Mouse (Mus musculus): Measurements from ENCODE around the gene Gm20538.
A peak's percentile ranks its signal among the peaks of the same experiment; 100 is the strongest.

The Gm20538 gene

DNA sequence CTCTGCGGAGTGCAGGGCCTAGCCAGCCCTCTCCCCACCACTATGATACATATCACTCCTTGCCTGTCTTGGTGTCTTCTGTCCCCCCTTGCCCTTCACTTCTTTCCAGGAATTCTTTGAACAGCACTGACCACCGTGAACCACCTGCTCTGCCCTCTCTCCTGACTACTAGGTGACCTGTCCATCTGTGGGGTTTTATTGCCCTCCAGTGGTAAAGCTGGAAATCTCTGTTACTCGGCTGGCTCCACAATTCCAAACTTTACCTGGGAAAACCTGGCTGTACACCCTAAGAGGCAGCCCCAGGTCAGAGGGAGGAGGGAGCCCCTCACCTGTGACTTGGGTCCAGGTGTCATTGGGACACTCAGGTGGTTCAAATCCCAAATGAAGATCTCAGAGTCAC lies 17.3 kb downstream of the Gm20538 start:
- no peak for DNase-seq (ENCODE audit: low read depth, low spot score)

DNA sequence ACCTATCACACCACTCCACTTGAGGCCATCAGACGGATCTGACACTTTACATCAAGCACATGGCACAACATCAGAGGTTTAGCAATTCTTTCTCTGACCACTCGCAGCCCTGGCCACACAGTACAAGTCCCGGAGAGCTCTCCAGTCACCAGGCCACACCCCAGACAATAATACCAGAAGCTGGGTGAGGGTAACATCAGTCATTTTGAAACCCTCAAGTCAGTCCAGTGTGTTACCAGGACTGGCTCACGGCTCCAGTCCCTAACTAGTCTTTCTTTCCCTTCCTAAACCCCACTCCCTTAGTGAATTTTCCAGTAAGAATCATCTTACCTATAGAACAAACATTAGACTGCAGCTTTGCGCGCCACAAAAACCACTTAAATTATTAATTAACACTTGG lies 22.6 kb downstream of the Gm20538 start:
- DNase-seq (ENCODE audit: low read depth, low spot score): no peak

DNA sequence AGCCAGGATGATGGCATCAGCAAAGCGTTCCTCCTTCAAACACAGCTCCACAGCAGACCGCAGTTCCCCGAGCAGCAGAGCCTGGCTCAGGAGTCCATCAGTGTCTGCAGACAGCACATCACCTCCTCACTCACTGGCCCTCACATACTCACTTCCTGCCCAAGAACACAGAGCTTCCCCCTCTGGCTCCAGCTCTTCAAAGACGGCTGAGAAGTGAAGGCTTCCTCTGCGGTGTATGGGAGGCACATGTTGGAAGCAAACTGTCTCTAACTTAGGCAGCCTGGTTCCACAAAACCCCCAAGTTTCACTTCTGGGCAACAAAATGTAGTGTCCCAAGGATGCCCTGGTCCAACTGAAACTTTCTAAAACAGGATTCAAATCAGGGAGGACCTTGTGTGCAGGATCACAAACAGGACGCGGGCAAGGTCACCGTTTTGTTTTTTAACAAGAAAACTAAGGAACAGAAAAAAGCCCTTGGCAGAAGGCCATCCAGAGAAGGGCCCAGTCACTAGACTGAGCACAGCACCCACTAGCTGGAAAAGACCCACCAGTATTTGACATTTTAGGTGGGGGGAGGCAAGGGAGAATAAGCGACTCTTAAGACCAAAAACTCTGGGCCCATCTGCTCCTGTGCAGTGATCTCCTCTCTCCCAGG lies 27.0 kb downstream of the Gm20538 start:
- no peak for DNase-seq (ENCODE audit: low read depth, low spot score)

DNA sequence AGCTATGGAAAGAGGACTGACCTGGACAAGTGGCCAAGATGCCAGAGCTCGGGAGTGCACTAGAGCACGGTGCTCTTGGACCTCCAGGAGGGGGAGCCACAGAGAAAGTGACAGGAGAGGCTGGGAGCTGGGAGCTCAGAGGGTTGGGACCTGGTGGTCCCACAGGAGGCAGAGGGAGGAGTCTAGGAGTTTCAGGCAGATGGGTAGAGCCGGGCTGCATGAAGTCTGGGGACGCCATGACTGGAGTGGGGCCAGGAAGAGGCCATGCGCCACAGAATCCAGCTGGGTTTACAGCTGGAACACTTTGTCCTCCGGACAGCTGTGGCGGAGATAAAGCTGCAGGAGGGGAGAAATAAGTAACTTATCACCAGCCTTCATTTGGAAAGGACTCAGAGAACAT lies 33.5 kb downstream of the Gm20538 start:
- DNase-seq (ENCODE audit: low read depth, low spot score): no peak

DNA sequence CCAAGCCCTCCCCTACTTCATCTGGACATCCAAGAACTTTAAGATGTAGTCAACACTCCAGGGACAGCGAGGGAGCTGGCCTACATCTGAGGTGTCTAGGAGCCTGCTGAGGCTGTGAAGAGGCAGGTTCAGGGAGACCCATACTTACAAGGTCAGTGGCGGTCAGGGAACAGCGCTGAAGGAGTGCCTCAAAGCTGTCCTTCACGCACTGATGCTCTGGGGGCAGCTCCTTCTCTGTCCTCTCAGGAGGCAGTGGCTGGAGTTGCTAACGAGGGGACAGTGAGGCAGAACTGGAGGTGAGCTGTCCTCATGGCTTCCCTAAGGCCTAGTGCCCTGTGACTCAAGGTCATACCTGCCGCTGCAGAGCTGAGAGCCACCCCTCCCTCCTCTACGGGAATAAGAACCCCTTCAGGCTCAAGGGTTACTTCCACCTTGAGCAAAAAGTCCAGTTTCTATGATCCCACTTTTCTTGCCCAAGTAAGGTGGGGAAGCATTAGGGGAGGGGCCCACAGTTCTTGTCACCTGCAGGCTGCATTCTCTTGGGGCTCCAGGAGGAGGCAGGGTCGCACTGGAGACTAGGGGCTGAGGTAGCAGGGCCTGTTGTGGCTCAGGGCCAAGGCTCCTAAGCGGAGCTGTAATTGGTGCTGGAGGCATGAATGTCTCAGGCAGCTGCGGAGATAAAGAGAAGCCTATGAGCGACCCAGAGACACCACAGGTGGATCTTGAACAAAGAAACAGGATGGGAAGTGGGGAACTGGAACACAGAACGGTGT lies 34.4 kb downstream of the Gm20538 start:
- DNase-seq (ENCODE audit: low read depth, low spot score): no peak

DNA sequence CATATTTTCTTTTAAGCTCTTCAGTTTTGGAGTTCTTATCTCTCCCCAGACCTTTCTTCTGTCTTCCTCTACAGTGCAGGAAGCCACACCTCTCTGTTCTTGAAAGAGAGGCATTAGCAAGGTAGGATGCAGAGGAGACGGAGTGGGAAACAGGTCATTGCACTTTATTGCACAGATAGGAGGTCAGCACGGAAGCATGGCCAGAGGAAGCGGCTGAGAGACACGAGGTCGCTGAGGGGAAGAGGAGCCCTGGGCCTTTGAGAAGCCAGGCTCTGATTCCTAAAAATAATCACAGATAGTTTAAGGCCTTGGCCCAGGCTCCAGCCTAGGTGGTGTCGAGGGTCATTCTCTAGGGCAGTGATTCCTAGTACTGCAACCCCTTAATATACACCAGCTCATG lies 36.9 kb downstream of the Gm20538 start:
- no peak for DNase-seq (ENCODE audit: low read depth, low spot score)

DNA sequence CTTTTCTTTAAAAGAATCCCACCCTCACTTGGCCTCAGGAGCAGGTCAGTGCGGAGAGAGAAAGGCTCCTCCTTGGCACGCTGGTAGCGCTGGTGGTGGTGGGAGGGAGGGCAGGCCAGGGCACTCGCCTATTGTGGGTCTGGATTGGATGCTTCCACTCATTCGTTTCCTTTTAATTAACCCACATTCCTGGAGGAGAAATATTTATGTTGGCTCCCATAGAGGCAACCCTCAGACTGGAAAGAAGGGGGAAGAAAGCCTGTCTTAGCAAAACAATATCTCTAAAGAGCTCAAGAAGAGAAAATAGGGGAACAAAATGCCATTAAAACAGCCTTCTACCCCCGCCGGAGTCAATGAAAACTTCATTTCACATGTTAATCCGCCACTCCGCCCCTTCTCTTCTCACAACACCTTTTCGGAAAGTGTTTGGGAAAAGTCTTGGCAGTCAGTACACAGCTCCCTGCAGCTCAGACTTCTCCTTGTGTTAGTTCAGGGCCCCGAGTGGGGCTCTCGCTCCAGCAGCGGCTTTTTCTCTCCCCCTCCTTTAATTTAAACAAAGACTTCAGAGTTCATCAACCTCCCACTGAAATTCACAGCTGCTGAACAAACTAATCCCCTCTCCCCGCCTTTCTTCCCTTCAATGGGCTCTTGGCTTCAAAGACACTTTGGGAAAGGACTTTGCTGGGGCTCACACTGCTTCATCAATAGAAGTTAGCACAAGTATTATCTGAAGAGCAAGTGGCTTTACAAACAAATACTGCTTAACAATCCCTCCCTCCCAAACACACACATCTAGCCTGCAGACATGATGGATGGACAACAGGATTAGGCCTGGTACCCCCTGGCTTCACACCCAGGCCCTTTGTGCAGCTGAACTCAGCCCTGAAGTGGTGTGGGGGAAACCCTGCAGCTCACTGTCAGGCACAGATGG lies 37.8 kb downstream of the Gm20538 start:
- peak; percentile 61 for DNase-seq (ENCODE audit: low read depth, low spot score)

DNA sequence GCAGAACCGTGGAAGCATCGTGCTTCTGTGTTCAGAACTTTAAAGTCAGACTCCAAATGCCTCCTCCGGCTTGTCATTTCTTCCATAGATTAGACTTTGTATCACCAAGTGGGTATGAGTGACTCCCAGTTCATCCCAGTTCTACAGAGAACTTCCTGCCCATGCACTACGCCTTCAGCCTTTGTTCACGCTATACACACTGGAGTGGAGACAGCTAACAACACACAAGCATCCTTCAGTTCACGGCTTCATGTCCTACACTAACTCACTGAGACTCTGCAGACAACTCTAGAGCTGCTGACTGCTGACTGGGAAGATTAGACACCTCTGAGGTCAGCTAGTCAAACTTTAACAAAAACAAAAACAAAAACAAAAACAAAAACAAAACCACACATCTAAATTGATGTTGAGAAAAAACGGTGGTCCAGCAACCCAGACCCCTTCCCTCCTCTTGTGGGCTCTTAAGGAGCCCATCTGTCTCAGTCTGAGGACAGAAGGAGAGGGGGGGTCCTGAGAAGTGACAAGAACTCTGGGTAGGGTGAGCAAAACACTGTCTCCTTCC lies 38.6 kb downstream of the Gm20538 start:
- no peak for DNase-seq (ENCODE audit: low read depth, low spot score)

DNA sequence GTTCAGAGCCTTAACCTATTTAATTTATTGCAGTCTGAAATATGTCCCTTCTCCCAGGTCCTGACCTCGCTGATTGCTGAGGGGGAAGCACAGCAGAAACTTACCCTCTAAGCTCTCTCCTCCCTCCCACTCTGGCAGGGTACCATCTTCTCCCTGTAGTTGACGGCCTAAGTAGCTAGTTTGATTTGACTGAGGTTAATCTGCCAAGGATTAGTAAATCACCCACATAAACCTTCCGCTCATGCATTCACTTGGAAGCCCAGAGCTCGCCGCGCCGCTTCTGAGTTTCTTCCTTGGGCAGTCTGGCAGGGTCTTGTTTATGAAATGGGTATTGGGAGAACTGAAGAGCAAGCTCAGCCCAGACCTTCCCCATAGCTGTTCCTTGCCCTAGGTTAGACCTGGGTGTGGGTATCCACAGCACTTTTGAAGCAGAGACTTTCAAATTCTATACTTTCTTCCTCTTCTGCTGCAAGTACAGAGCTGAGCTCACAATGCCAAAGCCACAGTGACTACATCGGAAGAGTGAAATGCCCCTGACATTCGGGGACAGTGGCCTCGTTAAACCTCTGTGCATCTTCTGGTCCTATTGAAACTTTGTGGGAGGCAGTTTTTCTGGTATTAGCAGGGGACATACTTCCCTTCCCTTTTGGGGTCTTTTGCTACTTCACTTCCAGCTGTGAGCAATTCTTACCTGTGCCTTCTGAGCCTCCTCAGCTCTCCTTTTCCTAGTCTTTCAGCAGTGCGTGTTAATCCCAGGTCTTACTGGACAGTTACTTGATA lies 39.4 kb downstream of the Gm20538 start:
- DNase-seq (ENCODE audit: low read depth, low spot score): no peak

DNA sequence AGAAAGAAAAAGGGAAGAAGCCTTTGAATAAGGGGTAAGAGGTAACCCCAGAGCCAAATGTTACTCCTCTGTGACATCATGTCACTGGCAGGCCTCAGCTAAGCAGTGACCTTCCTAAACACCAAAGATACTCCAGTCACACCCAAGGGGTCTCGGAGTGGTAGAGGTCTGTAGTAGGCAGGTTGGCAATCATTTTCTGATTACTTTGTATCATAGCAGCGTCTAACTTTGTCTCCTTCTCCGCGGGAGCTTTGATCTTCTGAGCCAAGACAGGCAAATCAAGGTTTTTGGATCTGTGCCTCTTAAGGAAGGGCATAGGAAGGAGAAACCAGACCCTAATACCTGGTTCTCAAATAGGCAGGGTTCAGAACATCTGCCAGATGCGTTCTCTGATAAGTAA lies 40.0 kb downstream of the Gm20538 start:
- DNase-seq (ENCODE audit: low read depth, low spot score): no peak

DNA sequence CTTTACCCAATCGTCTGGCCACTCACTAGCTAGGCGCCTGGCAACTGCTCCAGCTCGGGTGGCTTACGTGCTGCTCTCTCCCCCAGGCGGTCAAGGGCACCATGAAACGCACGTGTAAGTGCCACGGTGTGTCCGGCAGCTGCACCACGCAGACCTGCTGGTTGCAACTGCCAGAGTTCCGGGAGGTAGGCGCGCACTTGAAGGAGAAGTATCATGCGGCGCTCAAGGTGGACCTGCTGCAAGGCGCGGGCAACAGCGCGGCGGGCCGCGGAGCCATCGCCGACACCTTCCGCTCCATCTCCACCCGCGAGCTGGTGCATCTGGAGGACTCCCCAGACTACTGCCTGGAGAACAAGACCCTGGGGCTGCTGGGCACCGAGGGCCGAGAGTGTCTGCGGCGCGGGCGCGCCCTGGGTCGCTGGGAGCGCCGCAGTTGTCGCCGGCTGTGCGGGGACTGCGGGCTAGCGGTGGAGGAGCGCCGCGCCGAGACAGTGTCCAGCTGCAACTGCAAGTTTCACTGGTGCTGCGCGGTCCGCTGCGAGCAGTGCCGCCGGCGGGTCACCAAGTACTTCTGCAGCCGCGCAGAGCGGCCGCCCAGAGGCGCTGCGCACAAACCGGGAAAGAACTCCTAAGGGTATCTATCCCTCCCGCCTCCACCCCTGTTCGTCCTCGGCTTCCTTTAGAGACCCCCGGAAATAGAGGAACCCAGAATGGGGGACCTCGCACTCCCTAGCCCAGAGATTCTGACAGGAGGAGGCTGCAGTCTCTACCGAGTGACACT lies 41.0 kb downstream of the Gm20538 start:
- DNase-seq (ENCODE audit: low read depth, low spot score): peak; percentile 68

DNA sequence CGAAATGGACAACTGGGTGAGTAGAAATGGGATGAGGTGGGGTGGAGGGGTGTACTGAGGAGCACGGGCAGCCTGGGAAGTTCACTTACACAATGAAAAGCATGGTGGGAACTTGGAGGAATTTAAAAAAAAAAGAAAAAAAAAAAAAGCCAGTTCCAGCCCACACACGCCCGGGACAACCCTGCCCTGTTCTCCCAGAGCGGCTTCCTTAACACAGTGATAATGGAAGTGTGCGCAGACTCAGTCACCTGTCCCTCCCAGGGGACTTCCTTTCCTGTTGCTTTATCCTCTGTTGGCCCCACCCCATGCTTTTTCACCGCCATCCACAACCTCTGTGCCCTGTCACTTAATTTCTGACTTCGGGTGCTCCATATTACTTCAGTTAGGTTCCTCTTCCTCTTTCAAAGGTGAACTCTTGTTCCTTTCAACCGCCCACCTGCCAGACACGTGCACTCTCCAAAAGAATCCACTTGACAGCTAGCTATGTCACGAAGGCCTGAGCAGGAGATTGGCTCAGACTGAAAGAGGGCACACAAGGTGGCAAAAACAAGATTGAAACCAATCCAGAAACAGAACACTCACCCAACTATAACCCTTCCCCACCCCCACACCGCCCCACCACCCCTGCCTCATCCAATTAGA lies 42.0 kb downstream of the Gm20538 start:
- no peak for DNase-seq (ENCODE audit: low read depth, low spot score)

DNA sequence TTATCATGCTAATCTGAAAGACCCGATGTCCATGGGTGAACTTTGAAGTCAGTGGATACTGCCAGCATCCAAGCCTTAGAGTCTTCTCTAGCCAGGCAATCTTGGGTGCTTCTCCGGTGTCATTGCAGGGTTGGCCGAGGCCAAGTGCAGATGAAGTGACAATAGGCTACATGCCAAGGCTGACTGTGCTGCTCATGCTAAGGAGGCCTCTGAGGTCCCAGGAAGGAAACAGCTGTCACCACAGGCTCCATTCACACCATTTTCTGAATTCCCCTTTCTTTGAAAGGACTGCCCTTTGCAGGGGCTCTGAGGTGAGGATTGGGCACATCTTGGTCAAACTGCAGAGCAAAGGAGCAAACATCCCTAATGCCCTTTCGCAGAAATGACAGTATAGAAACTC lies 49.9 kb downstream of the Gm20538 start:
- no peak for DNase-seq (ENCODE audit: low read depth, low spot score)

DNA sequence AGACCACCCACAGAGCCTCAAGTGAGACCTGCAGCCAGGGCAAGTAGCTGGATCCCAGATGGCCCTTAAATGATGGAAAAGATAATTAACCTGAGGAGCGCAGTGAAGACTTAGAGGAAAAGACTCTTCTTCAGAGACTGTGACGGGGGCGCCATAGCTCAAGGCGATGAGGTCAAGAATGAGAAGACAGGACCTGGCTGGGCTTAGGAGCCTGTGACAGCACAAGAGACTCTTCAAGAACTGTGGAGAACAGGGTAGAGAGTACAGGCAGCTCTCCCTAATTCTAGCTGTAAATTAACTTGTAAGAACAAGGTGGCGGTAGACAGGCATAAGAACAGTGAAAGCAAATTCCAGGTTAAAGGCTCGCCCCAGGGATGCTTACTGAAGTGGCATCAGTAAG lies 50.7 kb downstream of the Gm20538 start:
- no peak for DNase-seq (ENCODE audit: low read depth, low spot score)

DNA sequence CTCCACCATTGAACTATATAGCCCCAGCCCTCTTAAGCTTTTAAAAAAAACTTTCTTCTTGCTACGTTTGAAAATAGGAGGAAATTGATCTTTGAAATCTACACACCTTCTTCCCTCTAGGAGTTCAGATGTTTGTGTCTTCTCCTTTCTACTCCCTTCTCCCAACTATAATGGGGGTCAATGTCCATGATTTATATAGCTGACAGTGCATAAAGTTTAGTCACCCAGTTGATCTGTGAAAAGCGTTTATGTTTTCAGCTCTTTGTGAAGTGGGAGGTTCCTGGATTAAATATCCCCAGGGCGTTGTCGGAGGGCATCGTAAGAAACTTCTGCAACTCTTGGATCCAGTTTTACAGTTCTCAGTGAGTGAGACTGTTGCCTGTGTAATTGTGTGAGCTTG lies 52.4 kb downstream of the Gm20538 start:
- DNase-seq (ENCODE audit: low read depth, low spot score): no peak

DNA sequence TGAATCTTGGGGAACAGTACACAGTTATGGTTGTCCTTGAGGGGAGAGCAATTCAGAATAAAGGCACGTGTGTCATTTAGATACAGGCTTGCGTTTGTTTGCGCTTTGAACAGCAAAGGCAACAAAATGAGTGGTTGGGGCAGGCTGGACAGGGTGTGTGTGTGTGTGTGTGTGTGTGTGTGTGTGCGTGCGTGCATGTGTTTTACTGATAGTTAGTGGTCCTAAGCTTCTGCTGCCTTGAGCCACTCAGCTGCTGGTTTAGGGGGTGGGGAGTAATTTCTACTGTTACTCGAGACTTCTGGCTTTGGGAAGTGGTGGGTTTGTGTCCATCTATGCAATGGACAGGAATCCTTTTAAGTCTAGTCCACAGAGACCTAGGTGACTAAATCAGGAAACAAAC lies 53.7 kb downstream of the Gm20538 start:
- DNase-seq (ENCODE audit: low read depth, low spot score): no peak

DNA sequence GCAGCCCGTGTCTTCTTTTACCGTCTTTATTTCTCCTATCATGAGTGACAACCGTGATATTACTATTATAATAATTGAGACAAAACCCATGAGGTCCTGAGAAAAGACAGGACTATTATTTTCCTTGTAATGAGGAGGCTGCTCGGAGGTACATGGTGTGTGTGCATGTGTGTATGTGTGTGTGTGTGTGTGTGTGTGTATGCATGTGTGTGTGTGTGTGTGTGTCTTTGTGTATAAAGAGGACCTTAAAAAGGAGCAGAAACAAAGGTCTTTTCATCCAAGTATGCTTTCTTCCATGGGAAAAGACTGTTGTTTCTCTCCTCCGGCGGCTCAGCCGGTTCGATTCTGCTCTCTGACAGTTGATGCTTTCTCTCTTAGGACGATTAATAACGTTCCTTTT lies 55.7 kb downstream of the Gm20538 start:
- DNase-seq (ENCODE audit: low read depth, low spot score): no peak

DNA sequence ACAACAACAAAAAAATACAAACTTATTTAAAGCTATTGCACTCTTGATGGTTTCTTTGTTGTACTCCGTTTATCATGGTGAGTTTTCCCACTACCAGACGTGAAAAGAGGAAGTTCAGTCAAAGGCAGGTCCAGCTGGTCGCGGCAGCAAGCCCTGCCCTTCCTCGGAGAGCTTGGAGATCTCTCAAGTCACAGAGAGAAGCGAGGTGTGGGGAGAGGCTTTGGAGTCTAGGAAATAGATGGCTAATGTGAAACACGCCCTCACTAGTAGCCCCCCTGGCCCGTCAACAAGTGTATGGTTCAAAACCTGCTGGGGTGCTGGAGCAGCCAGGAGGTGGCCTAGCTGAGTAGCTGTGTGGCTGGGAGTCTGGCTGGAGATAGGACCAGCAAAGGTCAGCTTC lies 56.1 kb downstream of the Gm20538 start:
- DNase-seq (ENCODE audit: low read depth, low spot score): no peak
